Mouse (Mus musculus): Measurements from ENCODE around the gene Tmem260. TPM values are rescaled to one million over a fixed set of nuclear protein-coding genes. Genes with fewer than 3 reads are reported as not detected.

Gene Tmem260
- total RNA-seq, 2 experiments from 2014 or later: 21.9 to 25.9 TPM

GRCm38 (mm10) chr14:48476278-48476677 is 30.4 kb downstream of the Tmem260 start:
- no peak for DNase-seq (ENCODE audit: low spot score in 2 of 2)

GRCm38 (mm10) chr14:48481591-48481990 is 35.7 kb downstream of the Tmem260 start:
- DNase-seq (ENCODE audit: low spot score in 2 of 2): peak in 1 of 2 experiments; percentile 19

GRCm38 (mm10) chr14:48482762-48483161 is 36.8 kb downstream of the Tmem260 start:
- no peak for DNase-seq (ENCODE audit: low spot score in 2 of 2)

- DNase-seq (ENCODE audit: low spot score in 2 of 2): peak in 1 of 2 experiments; percentile 40
Measured at GRCm38 (mm10) chr14:48493896-48494295, 48.0 kb downstream of the Tmem260 start.

- DNase-seq (ENCODE audit: low spot score in 2 of 2): no peak
Measured at GRCm38 (mm10) chr14:48502573-48502972, 56.6 kb downstream of the Tmem260 start.

- no peak for DNase-seq (ENCODE audit: low spot score in 2 of 2)
Measured at GRCm38 (mm10) chr14:48503691-48504565, 58.0 kb downstream of the Tmem260 start.

GRCm38 (mm10) chr14:48504566-48504950 is 58.6 kb downstream of the Tmem260 start:
- no peak for DNase-seq (ENCODE audit: low spot score in 2 of 2)

- DNase-seq (ENCODE audit: low spot score in 2 of 2): no peak
Measured at GRCm38 (mm10) chr14:48505606-48506005, 59.7 kb downstream of the Tmem260 start.

- no peak for DNase-seq (ENCODE audit: low spot score in 2 of 2)
Measured at GRCm38 (mm10) chr14:48507376-48507775, 61.5 kb downstream of the Tmem260 start.

- DNase-seq (ENCODE audit: low spot score in 2 of 2): no peak
Measured at GRCm38 (mm10) chr14:48509131-48509530, 63.2 kb downstream of the Tmem260 start.

- DNase-seq (ENCODE audit: low spot score in 2 of 2): no peak
Measured at GRCm38 (mm10) chr14:48513098-48513823, 67.3 kb downstream of the Tmem260 start.

GRCm38 (mm10) chr14:48513824-48514493 is 68.0 kb downstream of the Tmem260 start:
- DNase-seq (ENCODE audit: low spot score in 2 of 2): no peak

GRCm38 (mm10) chr14:48514620-48515019 is 68.7 kb downstream of the Tmem260 start:
- DNase-seq (ENCODE audit: low spot score in 2 of 2): no peak

GRCm38 (mm10) chr14:48515538-48515937 is 69.6 kb downstream of the Tmem260 start:
- DNase-seq (ENCODE audit: low spot score in 2 of 2): no peak

- no peak for DNase-seq (ENCODE audit: low spot score in 2 of 2)
Measured at GRCm38 (mm10) chr14:48523361-48523760, 77.4 kb downstream of the Tmem260 start.

GRCm38 (mm10) chr14:48524135-48524534 is 78.2 kb downstream of the Tmem260 start:
- DNase-seq (ENCODE audit: low spot score in 2 of 2): peak; percentile 13 to 70

GRCm38 (mm10) chr14:48525055-48525454 is 79.1 kb downstream of the Tmem260 start:
- no peak for DNase-seq (ENCODE audit: low spot score in 2 of 2)

- no peak for DNase-seq (ENCODE audit: low spot score in 2 of 2)
Measured at GRCm38 (mm10) chr14:48530629-48531028, 84.7 kb downstream of the Tmem260 start.

- DNase-seq (ENCODE audit: low spot score in 2 of 2): no peak
Measured at GRCm38 (mm10) chr14:48537795-48538766, 92.2 kb downstream of the Tmem260 start.

- no peak for DNase-seq (ENCODE audit: low spot score in 2 of 2)
Measured at GRCm38 (mm10) chr14:48545166-48545565, 99.2 kb downstream of the Tmem260 start.

All from layer of hippocampus, adult 18-20 months (tissue).